Mouse (Mus musculus) olfactory bulb, adult 2 months (tissue): ENCODE data around the gene 2210407C18Rik.

ENCODE experiments used
- CTCF ChIP-seq: fragments of 200-500 bp; IDR thresholded peaks from 2 replicates; pipeline ENCODE4 v1.5.1; 2012; ENCODE audit warnings: low read depth, mild to moderate bottlenecking, low read length, moderate library complexity; ENCODE audit not compliant: insufficient read depth
- POLR2A ChIP-seq: fragments of 200-500 bp; IDR thresholded peaks from 2 replicates; pipeline ENCODE4 v1.6.1; 2012; ENCODE audit warnings: mild to moderate bottlenecking, low read depth, low read length, moderate library complexity; ENCODE audit not compliant: insufficient read depth

- TF ChIP-seq POLR2A: no peak
- no peak for TF ChIP-seq CTCF
Observed at GRCm38 (mm10) chr11:58588620-58589250, 27.1 kb downstream of the 2210407C18Rik start.
